Mouse (Mus musculus) heart, postnatal 36 days (tissue): ENCODE measurements around the gene Spsb4. TPM values are rescaled to one million over a fixed set of nuclear protein-coding genes. Genes with fewer than 3 reads are reported as not detected.
"Not testable (repeated sequence)": the region's sequence is repeated elsewhere in the genome, so short reads cannot be mapped to it uniquely, and the experiment has no call there.

Experiments
- DNase-seq, 2 experiments: peaks; one replicate each; pipeline ENCODE4 v3.0.0; 2021 to 2022
- intact Hi-C: fragments of 180-260 bp; cut with DNase I; formaldehyde crosslinking; loops from one replicate; pipeline ENCODE4 v1.15.1; 2025
- total RNA-seq, 2 experiments: library from RNA; stranded (reverse); gene quantifications; 2 replicates each; pipeline ENCODE4 v1.2.3; 2021

The Spsb4 gene
- total RNA-seq, 2 experiments from 2014 or later, result 5.1 to 6.1 TPM

- intact Hi-C loops, result no loop called here
- DNase-seq, result no peak
These were observed 61.3 kb downstream of the Spsb4 start for GRCm38 (mm10) chr9:96957298-96957865.

GRCm38 (mm10) chr9:96956646-96957297 is 61.9 kb downstream of the Spsb4 start:
- DNase-seq, result no peak
- intact Hi-C loops, result no loop called here

- DNase-seq, result no peak
- intact Hi-C loops, result no loop called here
These were observed 64.4 kb downstream of the Spsb4 start for GRCm38 (mm10) chr9:96954063-96954809.

- DNase-seq, result no peak
- intact Hi-C loops, result no loop called here
These were observed 65.2 kb downstream of the Spsb4 start for GRCm38 (mm10) chr9:96953443-96953842.

GRCm38 (mm10) chr9:96952310-96952975 is 66.2 kb downstream of the Spsb4 start:
- DNase-seq, result no peak
- intact Hi-C loops, result no loop called here

GRCm38 (mm10) chr9:96949551-96949950 is 69.1 kb downstream of the Spsb4 start:
- intact Hi-C loops, result no loop called here
- no peak for DNase-seq

GRCm38 (mm10) chr9:96948546-96948945 is 70.1 kb downstream of the Spsb4 start:
- DNase-seq, result no peak
- intact Hi-C loops, result no loop called here

GRCm38 (mm10) chr9:96947171-96947570 is 71.5 kb downstream of the Spsb4 start:
- no peak for DNase-seq
- intact Hi-C loops, result no loop called here

GRCm38 (mm10) chr9:96944517-96944916 is 74.1 kb downstream of the Spsb4 start:
- intact Hi-C loops, result no loop called here
- DNase-seq, result no peak

GRCm38 (mm10) chr9:96942975-96943374 is 75.7 kb downstream of the Spsb4 start:
- intact Hi-C loops, result no loop called here
- DNase-seq, result no peak

GRCm38 (mm10) chr9:96938887-96939286 is 79.8 kb downstream of the Spsb4 start:
- intact Hi-C loops, result no loop called here

GRCm38 (mm10) chr9:96936427-96936826 is 82.2 kb downstream of the Spsb4 start:
- DNase-seq, result not testable (repeated sequence)

More at GRCm38 (mm10) chr9:96938887-96939286, 79.8 kb downstream of the Spsb4 start:
- DNase-seq, result no peak

GRCm38 (mm10) chr9:96935556-96936300 is 82.9 kb downstream of the Spsb4 start:
- no peak for DNase-seq
- intact Hi-C loops, result no loop called here

More at GRCm38 (mm10) chr9:96936427-96936826, 82.2 kb downstream of the Spsb4 start:
- intact Hi-C loops, result not testable (repeated sequence)

GRCm38 (mm10) chr9:96934816-96935215 is 83.8 kb downstream of the Spsb4 start:
- intact Hi-C loops, result no loop called here
- DNase-seq, result no peak

GRCm38 (mm10) chr9:96932751-96933150 is 85.9 kb downstream of the Spsb4 start:
- no peak for DNase-seq
- intact Hi-C loops, result no loop called here

GRCm38 (mm10) chr9:96923577-96924316 is 94.9 kb downstream of the Spsb4 start:
- intact Hi-C loops, result no loop called here
- DNase-seq, result no peak

GRCm38 (mm10) chr9:96923119-96923518 is 95.5 kb downstream of the Spsb4 start:
- DNase-seq, result no peak
- intact Hi-C loops, result no loop called here

- DNase-seq, result peak; percentile 92 to 93
- intact Hi-C loops, result loop anchor here (1.0 to 2.0 kb wide), 4 partner anchors 44 to 244 kb away; partner anchors contain the start of gene Spsb4
These were observed 101.8 kb downstream of the Spsb4 start for GRCm38 (mm10) chr9:96916620-96917538.
